Mouse (Mus musculus): ENCODE measurements around the gene Olfr1046.
"Not testable (repeated sequence)": the region's sequence is repeated elsewhere in the genome, so short reads cannot be mapped to it uniquely, and the experiment has no call there.

DNA sequence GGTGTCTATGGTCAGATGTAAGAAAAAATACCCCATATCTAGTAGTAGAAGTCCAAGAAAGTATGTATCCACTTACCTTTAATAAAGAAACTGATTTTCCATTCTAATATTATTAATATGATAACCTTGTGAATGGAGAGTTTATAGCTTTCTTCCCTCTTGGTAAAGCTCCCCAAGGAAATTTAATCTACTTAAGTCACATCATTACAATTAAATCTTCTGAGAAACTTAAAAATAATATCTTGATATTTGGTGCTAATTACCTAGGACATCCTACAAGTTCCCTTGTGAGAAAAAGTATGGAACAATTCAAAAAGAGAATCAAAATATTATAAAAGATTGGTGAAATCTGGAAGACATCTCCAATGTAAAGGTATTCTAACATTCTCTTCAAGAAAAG is 39.1 kb upstream of the Olfr1046 start, which contains the start of gene Olfr1049:
- TF ChIP-seq POLR2A (IDR thresholded peaks at IDR 0.05; ENCODE audit: borderline replicate concordance, low read depth, low read length); CTCF (IDR thresholded peaks at IDR 0.05; ENCODE audit: low read depth, low read length): not testable (repeated sequence)
